In the genomic region with DNA sequence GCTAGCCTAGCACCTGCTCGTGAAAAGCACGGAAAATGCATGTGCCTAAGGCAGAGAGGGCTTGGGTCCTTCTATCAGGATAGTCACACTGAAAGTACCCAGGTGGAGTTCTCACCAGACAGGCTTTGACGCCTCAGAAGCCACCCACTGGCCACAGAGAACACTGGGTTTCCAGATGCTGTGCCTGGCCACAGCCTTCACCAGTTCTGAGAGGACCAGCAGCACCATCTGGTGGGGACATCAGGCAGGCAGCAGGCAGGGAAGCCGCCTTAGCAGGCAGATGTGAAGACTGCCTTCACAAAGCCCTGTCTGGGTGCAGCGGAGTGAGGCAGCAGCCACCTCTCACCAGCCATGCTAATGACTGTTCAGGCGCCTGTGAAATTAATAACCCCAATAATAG, we compare ENCODE assay signal across 8 mouse cellular contexts. TPM values are rescaled to one million over a fixed set of nuclear protein-coding genes. Genes with fewer than 3 reads are reported as not detected.
DNase-seq lines count a peak whose midpoint lies in the region; ATAC-seq and TF ChIP-seq lines count a peak whose summit lies in the region.

No protein-coding gene starts in this region.

- H3K36me3 ChIP-seq in kidney, adult 2 months (ENCODE audit: control insufficient read depth, insufficient read depth, low read length), result no peaks in the 10 kb centered on the region
- H3K36me3 ChIP-seq in limb, embryonic 11.5 days (ENCODE audit: control insufficient read depth, insufficient read depth, low read length), result no peaks in the 10 kb centered on the region
- no peaks in the 10 kb centered on the region for H3K36me3 ChIP-seq in midbrain, embryonic 15.5 days (replicated peaks)
- no peaks in the 10 kb centered on the region for H3K36me3 ChIP-seq in spleen, adult 2 months (ENCODE audit: control insufficient read depth, insufficient read depth, low read length)

- TF ChIP-seq POLR2A in kidney, adult 2 months (IDR thresholded peaks at IDR 0.05; ENCODE audit: low read depth, low read length), result no peak
- TF ChIP-seq POLR2A in spleen, adult 2 months (IDR thresholded peaks at IDR 0.05; ENCODE audit: low read depth, low read length), result no peak

- peak; percentile 57 to 60 for DNase-seq in adrenal gland, adult 18-20 months (ENCODE audit: low spot score in 2 of 2)
- peak; percentile 65 for DNase-seq in embryo, embryonic 11.5 days (ENCODE audit: low read depth, low spot score)
- peak; percentile 95 for DNase-seq in heart, adult 11 months
- DNase-seq in kidney, adult 2 months, result peak; percentile 86
- peak; percentile 89 for DNase-seq in limb, embryonic 11.5 days (ENCODE audit: low spot score)
- peak; percentile 19 to 46 for DNase-seq in spleen, adult 2 months (ENCODE audit: low read depth in 1 of 2, low spot score in 2 of 2)

- no peaks in the 10 kb centered on the region for H3K9me3 ChIP-seq in limb, embryonic 11.5 days (ENCODE audit: control insufficient read depth, low read length)
- H3K9me3 ChIP-seq in midbrain, embryonic 15.5 days, result no peaks in the 10 kb centered on the region

- H3K9ac ChIP-seq in limb, embryonic 11.5 days (ENCODE audit: low read length), result no peak overlapping the region
- H3K9ac ChIP-seq in midbrain, embryonic 15.5 days, result no peak overlapping the region

- no peaks in the 10 kb centered on the region for H3K27me3 ChIP-seq in kidney, adult 2 months (replicated peaks; ENCODE audit: control insufficient read depth, insufficient read depth, low read length)
- H3K27me3 ChIP-seq in limb, embryonic 11.5 days (ENCODE audit: control insufficient read depth, insufficient read depth, low read length), result no peaks in the 10 kb centered on the region
- H3K27me3 ChIP-seq in midbrain, embryonic 15.5 days (replicated peaks), result no peaks in the 10 kb centered on the region
- H3K27me3 ChIP-seq in spleen, adult 2 months (ENCODE audit: control insufficient read depth, insufficient read depth, low read length), result no peaks in the 10 kb centered on the region

- TF ChIP-seq CTCF in kidney, adult 2 months (conservative IDR thresholded peaks at IDR 0.05; ENCODE audit: insufficient read depth, insufficient read length, low read depth, low read length), result peak; percentile 96
- peak; percentile 81; the same call in 1 of the 2 replicates for TF ChIP-seq CTCF in spleen, adult 2 months (IDR thresholded peaks at IDR 0.05; ENCODE audit: extremely low read depth, insufficient read depth, insufficient read length, insufficient replicate concordance)

- no peak overlapping the region for H3K4me2 ChIP-seq in limb, embryonic 11.5 days (ENCODE audit: low read depth, severe bottlenecking)
- H3K4me2 ChIP-seq in midbrain, embryonic 15.5 days, result no peak overlapping the region

- 30% methylated on average over 6 of the region's 6 CpGs for WGBS in kidney, adult 2 months
- WGBS in limb, embryonic 11.5 days, result 37% methylated on average over 6 of the region's 6 CpGs
- WGBS in midbrain, embryonic 15.5 days, result 24% methylated on average over 6 of the region's 6 CpGs
- WGBS in spleen, adult 2 months, result 55% methylated on average over 6 of the region's 6 CpGs

- peak; percentile 66 for ATAC-seq in limb, embryonic 11.5 days (ENCODE audit: insufficient number of reproducible peaks, low FRiP score, low TSS enrichment, low read depth)
- peak; percentile 92 for ATAC-seq in midbrain, embryonic 15.5 days (replicated peaks)
- no peak for ATAC-seq in erythroid progenitor cell, adult 5-6 weeks (replicated peaks; ENCODE audit: low FRiP score, poor library complexity, severe bottlenecking)

- peaks cover 6% of the 10 kb centered on the region; the same call in 1 of the 2 replicates for H3K4me1 ChIP-seq in kidney, adult 2 months (ENCODE audit: control insufficient read depth, insufficient read depth, low read length)
- H3K4me1 ChIP-seq in limb, embryonic 11.5 days (ENCODE audit: control insufficient read depth, insufficient read depth, low read length), result 0 out of 2 replicates have a peak, but pooled peaks cover 2% of the 10 kb centered on the region
- H3K4me1 ChIP-seq in midbrain, embryonic 15.5 days, result no peaks in the 10 kb centered on the region
- H3K4me1 ChIP-seq in spleen, adult 2 months (ENCODE audit: control insufficient read depth, insufficient read depth, insufficient read length), result no peaks in the 10 kb centered on the region

- H3K4me3 ChIP-seq in kidney, adult 2 months (ENCODE audit: insufficient read depth, low read depth, low read length), result no peak overlapping the region
- no peak overlapping the region for H3K4me3 ChIP-seq in limb, embryonic 11.5 days (ENCODE audit: low read depth, low read length)
- no peak overlapping the region for H3K4me3 ChIP-seq in midbrain, embryonic 15.5 days
- no peak overlapping the region for H3K4me3 ChIP-seq in spleen, adult 2 months (ENCODE audit: extremely low read depth, insufficient read depth, insufficient read length)

- no peak overlapping the region for H3K27ac ChIP-seq in kidney, adult 2 months (ENCODE audit: insufficient read depth, low read depth, low read length)
- no peak overlapping the region for H3K27ac ChIP-seq in limb, embryonic 11.5 days (replicated peaks; ENCODE audit: low read depth, low read length)
- no peak overlapping the region for H3K27ac ChIP-seq in midbrain, embryonic 15.5 days
- no peak overlapping the region for H3K27ac ChIP-seq in spleen, adult 2 months (ENCODE audit: insufficient read depth, low read length)

RNA-seq across cellular contexts. Expression of gene Dap, which starts 40.7 kb away (rescaled TPM):
- total RNA-seq in adrenal gland, adult 18-20 months (2021), result 10 to 100 TPM; 92.0 to 93.7 TPM
- 72.8 and 96.9 TPM in 2 replicates for polyA plus RNA-seq in kidney, adult 2 months (2012; rRNA removed)
- 66.3 and 67.2 TPM in 2 replicates for polyA plus RNA-seq in limb, embryonic 11.5 days (2014; fragmentation: Nextera tagmentation; extraction: Ambion mirVana)
- polyA plus RNA-seq in midbrain, embryonic 15.5 days (2015; fragmentation: Nextera tagmentation; extraction: Ambion mirVana), result 22.8 and 24.8 TPM in 2 replicates
- 34.2 and 36.6 TPM in 2 replicates for polyA plus RNA-seq in spleen, adult 2 months (2012; rRNA removed)
- total RNA-seq in erythroid progenitor cell, adult 5-6 weeks (2015; ENCODE audit: low replicate concordance), result 35.0 and 39.8 TPM in 2 replicates
- total RNA-seq in erythroid progenitor cell, adult 5-6 weeks (2017; ENCODE audit: low replicate concordance), result 14.2 and 19.4 TPM in 2 replicates

Comparison
In these comparisons a context has a peak if more than half of its experiments do, and no peak if none do; other contexts are left out.
1. DNase-seq: peak in every context shown above with its lines; median percentile 95 in heart, adult 11 months; 89 in limb, embryonic 11.5 days; 86 in kidney, adult 2 months; 65 in embryo, embryonic 11.5 days; 58 in adrenal gland, adult 18-20 months; 32 in spleen, adult 2 months.